Mouse (Mus musculus) olfactory bulb, adult 2 months (tissue): ENCODE results near the gene Polr2e.

Source experiments
- CTCF ChIP-seq: fragments of 200-500 bp; IDR thresholded peaks from 2 replicates; pipeline ENCODE4 v1.5.1; 2012; ENCODE audit warnings: low read depth, mild to moderate bottlenecking, low read length, moderate library complexity; ENCODE audit not compliant: insufficient read depth
- POLR2A ChIP-seq: fragments of 200-500 bp; IDR thresholded peaks from 2 replicates; pipeline ENCODE4 v1.6.1; 2012; ENCODE audit warnings: mild to moderate bottlenecking, low read depth, low read length, moderate library complexity; ENCODE audit not compliant: insufficient read depth

GRCm38 (mm10) chr10:80017771-80018170, 21.8 kb downstream of the Polr2e start:
- TF ChIP-seq CTCF (no peak), POLR2A (no peak)
